Mouse (Mus musculus): ENCODE results near the gene Micu1. TPM values are rescaled to one million over a fixed set of nuclear protein-coding genes. Genes with fewer than 3 reads are reported as not detected.

Micu1 gene
- total RNA-seq, 1 experiment from 2014 or later, result 32.8 TPM

GRCm38 (mm10) chr10:59795085-59795484 is 92.8 kb downstream of the Micu1 start:
- ATAC-seq (replicated peaks; ENCODE audit: insufficient number of reproducible peaks, low FRiP score, low TSS enrichment, poor library complexity, severe bottlenecking), result no peak

GRCm38 (mm10) chr10:59795902-59796301 is 93.6 kb downstream of the Micu1 start:
- ATAC-seq (replicated peaks; ENCODE audit: insufficient number of reproducible peaks, low FRiP score, low TSS enrichment, poor library complexity, severe bottlenecking), result no peak

- no peak for ATAC-seq (replicated peaks; ENCODE audit: insufficient number of reproducible peaks, low FRiP score, low TSS enrichment, poor library complexity, severe bottlenecking)
Measured at GRCm38 (mm10) chr10:59798371-59798770, 96.1 kb downstream of the Micu1 start.

GRCm38 (mm10) chr10:59799303-59800044 is 97.2 kb downstream of the Micu1 start:
- ATAC-seq (replicated peaks; ENCODE audit: insufficient number of reproducible peaks, low FRiP score, low TSS enrichment, poor library complexity, severe bottlenecking), result no peak

GRCm38 (mm10) chr10:59800159-59800558 is 97.9 kb downstream of the Micu1 start:
- ATAC-seq (replicated peaks; ENCODE audit: insufficient number of reproducible peaks, low FRiP score, low TSS enrichment, poor library complexity, severe bottlenecking), result no peak

GRCm38 (mm10) chr10:59800826-59801501 is 98.7 kb downstream of the Micu1 start:
- ATAC-seq (replicated peaks; ENCODE audit: insufficient number of reproducible peaks, low FRiP score, low TSS enrichment, poor library complexity, severe bottlenecking), result no peak

- ATAC-seq (replicated peaks; ENCODE audit: insufficient number of reproducible peaks, low FRiP score, low TSS enrichment, poor library complexity, severe bottlenecking), result no peak
Measured at GRCm38 (mm10) chr10:59808677-59809076, 106.4 kb downstream of the Micu1 start.

GRCm38 (mm10) chr10:59809991-59810574 is 107.8 kb downstream of the Micu1 start:
- ATAC-seq (replicated peaks; ENCODE audit: insufficient number of reproducible peaks, low FRiP score, low TSS enrichment, poor library complexity, severe bottlenecking), result no peak

GRCm38 (mm10) chr10:59812939-59813338 is 110.7 kb downstream of the Micu1 start:
- ATAC-seq (replicated peaks; ENCODE audit: insufficient number of reproducible peaks, low FRiP score, low TSS enrichment, poor library complexity, severe bottlenecking), result no peak

GRCm38 (mm10) chr10:59813759-59814158 is 111.5 kb downstream of the Micu1 start:
- ATAC-seq (replicated peaks; ENCODE audit: insufficient number of reproducible peaks, low FRiP score, low TSS enrichment, poor library complexity, severe bottlenecking), result no peak

- no peak for ATAC-seq (replicated peaks; ENCODE audit: insufficient number of reproducible peaks, low FRiP score, low TSS enrichment, poor library complexity, severe bottlenecking)
Measured at GRCm38 (mm10) chr10:59814505-59815155, 112.4 kb downstream of the Micu1 start.

GRCm38 (mm10) chr10:59816569-59816968 is 114.3 kb downstream of the Micu1 start:
- no peak for ATAC-seq (replicated peaks; ENCODE audit: insufficient number of reproducible peaks, low FRiP score, low TSS enrichment, poor library complexity, severe bottlenecking)

- no peak for ATAC-seq (replicated peaks; ENCODE audit: insufficient number of reproducible peaks, low FRiP score, low TSS enrichment, poor library complexity, severe bottlenecking)
Measured at GRCm38 (mm10) chr10:59817528-59817927, 115.3 kb downstream of the Micu1 start.

GRCm38 (mm10) chr10:59817991-59818390 is 115.7 kb downstream of the Micu1 start:
- ATAC-seq (replicated peaks; ENCODE audit: insufficient number of reproducible peaks, low FRiP score, low TSS enrichment, poor library complexity, severe bottlenecking), result no peak

- ATAC-seq (replicated peaks; ENCODE audit: insufficient number of reproducible peaks, low FRiP score, low TSS enrichment, poor library complexity, severe bottlenecking), result no peak
Measured at GRCm38 (mm10) chr10:59819146-59819545, 116.9 kb downstream of the Micu1 start.

- ATAC-seq (replicated peaks; ENCODE audit: insufficient number of reproducible peaks, low FRiP score, low TSS enrichment, poor library complexity, severe bottlenecking), result no peak
Measured at GRCm38 (mm10) chr10:59820886-59821285, 118.6 kb downstream of the Micu1 start.

GRCm38 (mm10) chr10:59821334-59822066 is 119.2 kb downstream of the Micu1 start:
- no peak for ATAC-seq (replicated peaks; ENCODE audit: insufficient number of reproducible peaks, low FRiP score, low TSS enrichment, poor library complexity, severe bottlenecking)

- ATAC-seq (replicated peaks; ENCODE audit: insufficient number of reproducible peaks, low FRiP score, low TSS enrichment, poor library complexity, severe bottlenecking), result no peak
Measured at GRCm38 (mm10) chr10:59822857-59823256, 120.6 kb downstream of the Micu1 start.

Measured in monocyte, adult 5-6 weeks (primary cell).